Mouse (Mus musculus): ENCODE measurements at regions not wholly inside any gene's neighbourhood (a gene's known extent, or its start where the extent isn't known, plus 50 kb on each side); places are given as distances from the start of the nearest gene placed in this dataset.

DNA sequence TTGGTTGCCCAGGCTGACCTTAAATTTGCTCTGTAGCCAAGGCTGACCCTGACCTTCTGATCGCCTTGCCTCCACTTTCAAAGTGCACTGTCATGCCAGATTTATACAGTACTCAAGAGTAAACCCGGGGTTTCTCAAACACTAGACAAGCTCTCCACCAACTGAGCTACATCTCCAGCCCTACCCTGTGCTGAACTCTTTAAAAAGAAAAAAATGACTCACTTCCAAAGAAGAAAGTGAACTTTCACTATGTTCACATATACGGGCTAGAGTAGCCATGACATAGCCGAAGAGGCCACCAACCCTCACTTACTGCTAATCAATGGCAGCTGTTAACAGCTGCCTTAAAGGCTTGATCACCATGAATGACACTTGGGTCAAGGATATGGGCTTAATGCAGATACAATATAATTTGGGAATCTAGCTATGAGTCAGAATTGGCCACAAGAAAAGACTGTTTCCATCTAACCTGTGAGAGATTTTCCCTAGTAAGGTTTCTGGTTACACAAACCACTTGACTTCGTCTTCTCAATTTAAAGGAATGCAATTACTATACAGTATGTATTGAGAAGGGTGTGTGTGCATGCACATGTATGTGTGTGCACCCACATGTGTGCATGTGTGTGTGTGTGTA is 157.4 kb upstream of the Tgfbr2 start:
- DNase-seq (ENCODE audit: low spot score in 2 of 2) = no peak

- no peak for DNase-seq (ENCODE audit: low spot score in 2 of 2)
Observed at GRCm38 (mm10) chr9:116331406-116331805, 156.2 kb upstream of the Tgfbr2 start.

GRCm38 (mm10) chr9:116330796-116331195 is 155.6 kb upstream of the Tgfbr2 start:
- no peak for DNase-seq (ENCODE audit: low spot score in 2 of 2)

GRCm38 (mm10) chr9:116329147-116329546 is 154.0 kb upstream of the Tgfbr2 start:
- DNase-seq (ENCODE audit: low spot score in 2 of 2) = no peak

GRCm38 (mm10) chr9:116328201-116328600 is 153.0 kb upstream of the Tgfbr2 start:
- DNase-seq (ENCODE audit: low spot score in 2 of 2) = no peak

- DNase-seq (ENCODE audit: low spot score in 2 of 2) = no peak
Observed at GRCm38 (mm10) chr9:116327080-116327479, 151.9 kb upstream of the Tgfbr2 start.

DNA sequence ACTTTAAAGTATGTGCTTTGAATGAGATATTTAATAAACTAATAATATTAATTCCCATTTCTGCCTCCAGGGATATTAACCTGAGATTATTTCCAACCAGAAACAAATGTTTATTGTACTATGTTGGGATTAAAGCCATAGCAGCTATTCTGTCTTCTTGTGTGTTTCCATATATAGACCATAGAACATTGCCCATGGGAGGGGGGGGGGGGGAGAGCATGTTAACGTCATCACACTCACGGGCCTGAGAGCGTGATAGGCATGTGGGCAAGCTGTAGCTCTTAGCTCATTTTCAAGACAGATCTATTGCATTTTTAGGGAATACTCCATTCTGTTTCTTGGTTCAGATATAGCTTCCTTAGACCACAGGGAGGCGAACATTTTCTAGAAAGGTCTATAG is 149.8 kb upstream of the Tgfbr2 start:
- no peak for DNase-seq (ENCODE audit: low spot score in 2 of 2)

DNA sequence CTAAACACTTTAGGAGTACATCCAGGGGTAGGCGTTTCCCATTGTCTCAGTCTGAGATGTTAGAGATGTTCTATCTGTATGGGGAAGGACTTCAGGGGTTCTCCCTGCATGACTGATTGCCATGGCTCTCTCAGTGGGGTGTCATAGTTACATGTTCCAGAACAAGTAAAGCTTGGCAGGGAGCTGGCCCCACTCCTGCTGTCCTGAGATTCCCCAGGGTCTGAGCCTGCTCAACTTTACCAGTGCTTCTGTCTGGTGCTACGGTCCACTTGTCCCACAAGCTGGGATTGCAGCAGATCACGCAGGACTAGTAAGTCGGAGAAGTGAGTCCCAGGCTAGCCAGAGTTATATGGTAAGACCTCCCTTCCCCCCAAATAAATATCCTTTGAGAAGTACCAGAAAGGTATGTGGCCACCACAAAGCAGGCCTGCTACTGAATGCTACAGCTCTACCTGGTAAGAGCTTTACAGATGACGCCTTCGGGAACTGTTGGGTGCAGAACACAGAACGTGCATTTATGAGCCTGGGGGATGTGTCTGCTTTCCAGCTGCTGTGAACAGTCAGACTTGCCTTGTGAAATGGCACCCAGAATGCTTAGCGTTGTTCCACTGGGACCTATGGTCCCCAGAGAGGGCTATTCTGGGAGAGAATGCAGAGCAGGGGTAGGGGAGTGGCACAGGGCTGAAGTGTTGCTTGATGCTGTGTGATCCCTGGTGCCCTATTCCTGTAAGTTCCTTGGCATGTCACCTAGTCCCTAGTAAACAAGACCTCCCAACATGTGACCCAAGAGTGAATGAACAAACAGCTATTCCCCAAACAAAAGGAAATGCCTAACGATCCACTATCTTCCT is 148.9 kb upstream of the Tgfbr2 start:
- no peak for DNase-seq (ENCODE audit: low spot score in 2 of 2)

DNA sequence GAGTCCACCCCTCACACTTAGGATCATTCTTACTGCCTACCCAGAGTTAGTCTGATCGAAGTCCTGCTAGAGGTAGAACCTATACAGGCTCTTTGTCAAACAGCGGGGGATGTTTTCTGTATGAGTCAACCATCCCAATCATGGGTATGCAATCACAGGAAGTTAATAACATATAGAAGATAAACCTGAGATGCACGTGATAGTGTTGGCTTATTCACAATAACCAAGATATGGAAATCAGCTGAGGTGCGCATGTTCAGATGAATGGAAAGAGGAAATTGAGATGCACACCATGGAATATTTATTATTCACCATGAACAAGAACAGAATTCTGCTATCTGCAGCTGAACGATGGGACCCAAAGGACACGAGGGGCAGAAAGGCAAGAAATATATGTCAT is 146.7 kb upstream of the Tgfbr2 start:
- DNase-seq (ENCODE audit: low spot score in 2 of 2) = no peak

DNA sequence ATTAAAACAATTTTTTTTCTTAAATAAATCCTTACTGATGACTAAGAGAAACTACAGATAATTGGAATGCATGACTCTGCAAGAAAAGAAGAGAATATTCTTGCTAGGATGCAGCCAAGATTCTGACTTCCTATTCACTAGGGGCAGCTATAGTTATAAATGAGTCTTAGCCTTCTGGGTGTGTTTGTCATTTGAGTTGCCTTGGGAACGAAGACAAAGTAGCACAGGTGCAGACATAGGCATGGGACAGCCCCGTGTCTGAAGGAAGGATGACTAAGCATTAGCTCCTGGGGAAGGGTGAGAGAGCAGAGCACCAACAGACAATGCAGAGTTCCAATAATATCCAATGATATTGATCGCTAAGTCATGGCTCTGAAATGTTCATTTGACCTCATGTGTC is 144.3 kb upstream of the Tgfbr2 start:
- DNase-seq (ENCODE audit: low spot score in 2 of 2) = no peak

- DNase-seq (ENCODE audit: low spot score in 2 of 2) = no peak
Observed at GRCm38 (mm10) chr9:116316582-116317095, 141.5 kb upstream of the Tgfbr2 start.

DNA sequence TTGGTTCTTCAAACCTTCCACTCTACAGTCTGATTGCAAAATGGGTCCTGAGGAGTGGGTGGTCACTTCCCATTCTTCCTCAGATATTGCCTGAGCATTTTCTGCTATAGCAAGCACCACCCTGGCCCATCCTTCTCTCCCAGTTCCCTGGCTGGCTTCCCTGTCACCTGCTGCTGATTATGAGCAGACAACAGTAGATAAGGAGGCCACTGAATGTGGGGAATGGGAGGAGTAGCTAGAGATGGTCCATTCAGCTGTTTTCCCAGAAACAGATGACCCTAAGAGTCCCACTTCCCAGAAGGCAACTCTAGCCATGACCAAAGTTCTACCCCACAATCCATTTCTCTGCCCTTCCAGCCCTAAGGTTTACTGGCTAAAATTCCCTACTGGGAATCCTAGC is 139.6 kb upstream of the Tgfbr2 start:
- no peak for DNase-seq (ENCODE audit: low spot score in 2 of 2)

DNA sequence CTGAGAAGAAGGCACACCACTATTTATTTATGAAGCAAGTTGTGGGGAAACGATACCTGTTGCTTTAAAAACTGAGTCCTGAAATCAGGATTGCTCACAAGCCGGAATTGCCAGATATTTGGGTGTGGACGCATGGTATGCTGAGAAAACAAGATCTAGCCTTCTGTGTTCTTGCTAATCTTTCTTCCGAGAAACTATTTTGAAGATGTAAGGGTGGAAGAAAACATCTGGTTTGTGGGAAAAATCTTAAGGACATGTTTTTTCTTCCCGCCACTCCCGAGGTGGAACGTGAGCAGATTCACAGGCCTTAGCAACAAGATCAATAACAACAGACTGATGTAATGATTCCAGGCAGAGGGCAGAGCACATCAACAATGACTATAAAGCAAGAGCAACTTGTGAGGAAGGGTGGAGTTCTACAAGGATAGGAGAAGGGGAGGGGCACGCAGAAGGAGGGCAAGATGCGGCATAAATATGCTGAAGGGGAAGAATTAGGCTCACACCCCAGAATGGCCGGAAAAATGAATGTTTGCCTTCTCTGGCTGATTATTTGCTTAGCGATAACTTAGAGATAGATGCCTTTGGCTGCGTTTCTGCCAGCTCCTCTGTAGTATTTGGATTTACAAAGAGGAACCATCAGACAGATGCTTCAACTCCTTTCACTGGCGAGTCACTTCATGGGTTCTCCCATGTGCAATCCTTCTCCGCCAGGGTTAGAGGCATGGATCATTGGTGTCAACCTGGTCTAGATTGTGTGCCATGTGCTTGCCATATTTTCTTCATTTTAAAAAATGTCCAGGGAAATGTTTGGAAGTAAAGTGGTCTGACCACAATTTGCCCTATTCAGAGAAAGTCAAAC is 139.0 kb upstream of the Tgfbr2 start:
- DNase-seq (ENCODE audit: low spot score in 2 of 2) = no peak

DNA sequence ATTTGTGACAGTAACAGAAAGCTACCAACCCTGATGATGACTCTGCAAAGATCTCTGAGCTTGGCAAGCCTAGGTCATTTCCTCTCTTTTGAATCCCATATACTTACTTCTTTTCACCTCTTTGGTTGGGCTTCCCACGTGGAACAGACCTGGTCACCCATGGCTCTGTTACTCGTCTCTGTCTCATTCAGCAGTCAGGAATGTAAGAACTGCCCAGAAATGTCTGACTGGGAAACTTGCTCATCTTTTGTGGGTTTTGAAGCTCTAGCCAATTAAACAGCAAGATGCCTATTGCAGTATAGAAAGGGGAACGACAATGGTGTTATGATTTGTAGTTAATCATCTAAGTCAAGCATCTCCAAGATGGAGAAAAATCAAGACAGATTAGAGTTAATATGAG is 136.2 kb upstream of the Tgfbr2 start:
- DNase-seq (ENCODE audit: low spot score in 2 of 2) = no peak

GRCm38 (mm10) chr9:116301602-116302001 is 126.4 kb upstream of the Tgfbr2 start:
- no peak for DNase-seq (ENCODE audit: low spot score in 2 of 2)

GRCm38 (mm10) chr9:116298791-116299190 is 123.6 kb upstream of the Tgfbr2 start:
- DNase-seq (ENCODE audit: low spot score in 2 of 2) = no peak

DNA sequence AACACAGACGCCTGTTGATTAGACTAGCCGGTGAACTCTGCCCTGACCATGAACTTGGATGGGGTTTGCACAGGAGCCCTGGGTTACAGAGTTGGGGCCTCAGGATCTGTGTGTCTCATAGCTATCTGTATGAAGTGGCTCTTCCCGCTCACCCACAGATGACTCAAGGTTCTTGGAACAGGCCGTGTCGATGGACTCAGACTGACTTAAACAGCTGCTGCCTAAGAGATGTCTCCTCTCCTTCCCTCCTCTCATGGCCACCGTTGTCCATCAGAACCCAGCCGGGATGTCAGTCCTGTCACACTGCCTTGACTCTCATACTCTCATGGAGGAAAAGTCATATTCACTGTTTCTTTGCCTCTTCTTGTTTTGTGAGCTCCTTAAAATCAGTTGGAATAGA is 121.2 kb upstream of the Tgfbr2 start:
- DNase-seq (ENCODE audit: low spot score in 2 of 2) = no peak

GRCm38 (mm10) chr9:116294073-116294472 is 118.9 kb upstream of the Tgfbr2 start:
- DNase-seq (ENCODE audit: low spot score in 2 of 2) = no peak

DNA sequence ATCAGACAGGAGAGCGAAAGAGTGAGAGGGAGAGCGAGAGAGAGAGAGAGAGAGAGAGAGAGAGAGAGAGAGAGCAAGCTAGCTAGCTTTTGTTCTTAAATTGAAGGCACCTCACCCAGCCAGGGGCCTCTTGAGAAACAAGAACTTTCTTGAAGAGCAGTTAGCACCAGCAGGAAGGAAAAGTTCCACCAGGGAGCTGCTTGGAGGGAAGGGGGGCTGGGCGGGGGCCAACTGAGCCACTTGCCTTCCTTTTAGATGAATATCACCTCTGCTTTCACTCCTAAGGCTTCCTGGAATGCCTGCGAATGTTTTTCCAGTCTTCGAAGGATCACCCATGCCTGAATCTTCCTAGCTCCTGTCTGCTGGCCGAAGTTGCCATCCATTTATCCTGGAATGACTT is 118.0 kb upstream of the Tgfbr2 start:
- no peak for DNase-seq (ENCODE audit: low spot score in 2 of 2)

GRCm38 (mm10) chr9:116291624-116292023 is 116.5 kb upstream of the Tgfbr2 start:
- no peak for DNase-seq (ENCODE audit: low spot score in 2 of 2)

- no peak for DNase-seq (ENCODE audit: low spot score in 2 of 2)
Observed at GRCm38 (mm10) chr9:116290896-116291295, 115.7 kb upstream of the Tgfbr2 start.
